Mouse (Mus musculus): ENCODE data around the gene Spg11. TPM values are rescaled to one million over a fixed set of nuclear protein-coding genes. Genes with fewer than 3 reads are reported as not detected.
"Not testable (repeated sequence)": the region's sequence is repeated elsewhere in the genome, so short reads cannot be mapped to it uniquely, and the experiment has no call there.

Gene Spg11
- polyA plus RNA-seq, 1 experiment from 2014 or later: 7.3 TPM

DNA sequence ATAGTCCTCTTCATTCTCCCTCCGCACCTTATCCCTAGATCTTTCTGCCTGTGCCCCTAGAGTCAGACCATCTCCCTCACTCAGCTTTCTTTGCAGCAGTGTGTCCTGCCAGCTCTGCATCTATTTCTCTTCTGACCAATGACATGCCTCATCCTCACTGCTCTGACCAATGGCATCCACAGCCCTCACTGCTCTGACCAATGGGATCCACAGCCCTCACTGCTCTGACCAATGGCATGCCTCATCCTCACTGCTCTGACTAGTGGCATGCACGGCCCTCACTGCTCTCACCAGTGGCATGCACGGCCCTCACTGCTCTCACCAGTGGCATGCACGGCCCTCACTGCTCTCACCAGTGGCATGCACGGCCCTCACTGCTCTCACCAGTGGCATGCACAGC, 20.5 kb downstream of the Spg11 start:
- H3K9ac ChIP-seq (ENCODE audit: low read depth, low read length); ATAC-seq; H3K27ac ChIP-seq (ENCODE audit: low read length); H3K9me3 ChIP-seq (replicated peaks; ENCODE audit: control insufficient read depth, low read length, poor library complexity, severe bottlenecking); H3K4me3 ChIP-seq (ENCODE audit: low read depth, low read length); H3K4me1 ChIP-seq (ENCODE audit: control insufficient read depth, insufficient read depth, low read length); H3K4me2 ChIP-seq (ENCODE audit: low read length); H3K27me3 ChIP-seq (ENCODE audit: control insufficient read depth, insufficient read depth, low read depth, low read length): not testable (repeated sequence)
- peaks cover 33% of the 10 kb centered on the region for H3K36me3 ChIP-seq (ENCODE audit: control insufficient read depth, insufficient read depth, low read length)
- WGBS: 81% methylated on average over 5 of the region's 5 CpGs

GRCm38 (mm10) chr2:122093844-122094243, 24.3 kb downstream of the Spg11 start:
- no peak overlapping the region for H3K4me3 ChIP-seq (ENCODE audit: low read depth, low read length)
- H3K9me3 ChIP-seq (replicated peaks; ENCODE audit: control insufficient read depth, low read length, poor library complexity, severe bottlenecking): no peaks in the 10 kb centered on the region
- H3K36me3 ChIP-seq (ENCODE audit: control insufficient read depth, insufficient read depth, low read length): peaks cover 41% of the 10 kb centered on the region
- 92% methylated on average over 4 of the region's 4 CpGs for WGBS
- no peak overlapping the region for H3K9ac ChIP-seq (ENCODE audit: low read depth, low read length)
- H3K27ac ChIP-seq (ENCODE audit: low read length): no peak overlapping the region
- H3K4me2 ChIP-seq (ENCODE audit: low read length): no peak overlapping the region
- ATAC-seq: no peak
- no peaks in the 10 kb centered on the region for H3K27me3 ChIP-seq (ENCODE audit: control insufficient read depth, insufficient read depth, low read depth, low read length)
- no peaks in the 10 kb centered on the region for H3K4me1 ChIP-seq (ENCODE audit: control insufficient read depth, insufficient read depth, low read length)

DNA sequence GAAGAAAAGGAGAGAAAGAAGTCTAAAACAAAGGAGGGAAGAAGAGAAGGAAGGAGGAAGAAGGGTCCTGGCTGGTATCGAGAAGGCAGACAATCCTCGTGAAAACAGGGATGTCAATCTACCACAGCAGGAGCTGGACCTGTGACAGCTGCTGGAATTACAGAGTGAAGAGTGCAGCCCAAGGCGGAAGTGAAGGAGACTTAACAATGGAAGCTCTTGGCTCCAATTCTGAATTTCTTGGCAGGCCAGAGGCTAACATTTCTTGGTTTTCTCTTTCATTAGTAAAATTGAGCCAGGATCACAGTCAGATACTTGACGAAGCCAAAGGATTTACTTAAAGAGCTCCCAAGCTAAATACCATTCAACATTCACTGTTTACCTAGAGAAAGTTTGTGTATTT, 31.7 kb downstream of the Spg11 start:
- 65% methylated on average over 4 of the region's 4 CpGs for WGBS
- Histone ChIP-seq H3K27ac (ENCODE audit: low read length) (no peak overlapping the region), H3K9ac (ENCODE audit: low read depth, low read length) (no peak overlapping the region), H3K4me1 (ENCODE audit: control insufficient read depth, insufficient read depth, low read length) (no peaks in the 10 kb centered on the region), H3K9me3 (replicated peaks; ENCODE audit: control insufficient read depth, low read length, poor library complexity, severe bottlenecking) (no peaks in the 10 kb centered on the region), H3K36me3 (ENCODE audit: control insufficient read depth, insufficient read depth, low read length) (peaks cover 37% of the 10 kb centered on the region), H3K4me2 (ENCODE audit: low read length) (no peak overlapping the region), H3K27me3 (ENCODE audit: control insufficient read depth, insufficient read depth, low read depth, low read length) (no peaks in the 10 kb centered on the region), H3K4me3 (ENCODE audit: low read depth, low read length) (no peak overlapping the region)
- ATAC-seq: no peak

- Histone ChIP-seq H3K27me3 (ENCODE audit: control insufficient read depth, insufficient read depth, low read depth, low read length) (no peaks in the 10 kb centered on the region), H3K36me3 (ENCODE audit: control insufficient read depth, insufficient read depth, low read length) (peaks cover 32% of the 10 kb centered on the region), H3K27ac (ENCODE audit: low read length) (no peak overlapping the region), H3K9ac (ENCODE audit: low read depth, low read length) (no peak overlapping the region), H3K4me2 (ENCODE audit: low read length) (no peak overlapping the region), H3K4me3 (ENCODE audit: low read depth, low read length) (no peak overlapping the region), H3K9me3 (replicated peaks; ENCODE audit: control insufficient read depth, low read length, poor library complexity, severe bottlenecking) (no peaks in the 10 kb centered on the region), H3K4me1 (ENCODE audit: control insufficient read depth, insufficient read depth, low read length) (no peaks in the 10 kb centered on the region)
- WGBS: 49% methylated on average over 7 of the region's 7 CpGs
- ATAC-seq: no peak
Measured at GRCm38 (mm10) chr2:122081728-122082456, 36.3 kb downstream of the Spg11 start.

DNA sequence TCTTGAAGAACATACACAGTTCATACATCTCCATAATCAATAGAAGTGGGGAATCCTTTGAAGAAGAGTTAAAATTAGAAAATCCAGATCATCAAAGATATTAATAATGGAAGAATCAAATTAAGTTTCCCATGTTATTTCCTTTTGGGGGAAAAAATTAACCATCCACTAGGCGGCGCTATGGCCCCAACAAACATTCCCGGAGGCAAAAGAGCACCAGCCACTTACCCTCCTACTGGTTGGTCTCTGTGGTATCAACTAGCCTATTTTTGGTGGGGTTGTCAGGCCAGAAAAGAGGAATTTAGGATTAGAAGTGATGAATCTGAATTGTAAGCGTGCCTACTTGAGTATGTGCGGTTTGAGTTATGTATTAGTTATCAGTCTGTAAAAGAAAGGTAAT, 48.3 kb downstream of the Spg11 start:
- H3K27me3 ChIP-seq (ENCODE audit: control insufficient read depth, insufficient read depth, low read depth, low read length): no peaks in the 10 kb centered on the region
- H3K4me2 ChIP-seq (ENCODE audit: low read length): no peak overlapping the region
- no peak overlapping the region for H3K9ac ChIP-seq (ENCODE audit: low read depth, low read length)
- WGBS: 40% methylated on average over 5 of the region's 5 CpGs
- ATAC-seq: no peak
- no peaks in the 10 kb centered on the region for H3K4me1 ChIP-seq (ENCODE audit: control insufficient read depth, insufficient read depth, low read length)
- no peak overlapping the region for H3K27ac ChIP-seq (ENCODE audit: low read length)
- no peak overlapping the region for H3K4me3 ChIP-seq (ENCODE audit: low read depth, low read length)
- peaks cover 7% of the 10 kb centered on the region for H3K36me3 ChIP-seq (ENCODE audit: control insufficient read depth, insufficient read depth, low read length)
- H3K9me3 ChIP-seq (replicated peaks; ENCODE audit: control insufficient read depth, low read length, poor library complexity, severe bottlenecking): no peaks in the 10 kb centered on the region

DNA sequence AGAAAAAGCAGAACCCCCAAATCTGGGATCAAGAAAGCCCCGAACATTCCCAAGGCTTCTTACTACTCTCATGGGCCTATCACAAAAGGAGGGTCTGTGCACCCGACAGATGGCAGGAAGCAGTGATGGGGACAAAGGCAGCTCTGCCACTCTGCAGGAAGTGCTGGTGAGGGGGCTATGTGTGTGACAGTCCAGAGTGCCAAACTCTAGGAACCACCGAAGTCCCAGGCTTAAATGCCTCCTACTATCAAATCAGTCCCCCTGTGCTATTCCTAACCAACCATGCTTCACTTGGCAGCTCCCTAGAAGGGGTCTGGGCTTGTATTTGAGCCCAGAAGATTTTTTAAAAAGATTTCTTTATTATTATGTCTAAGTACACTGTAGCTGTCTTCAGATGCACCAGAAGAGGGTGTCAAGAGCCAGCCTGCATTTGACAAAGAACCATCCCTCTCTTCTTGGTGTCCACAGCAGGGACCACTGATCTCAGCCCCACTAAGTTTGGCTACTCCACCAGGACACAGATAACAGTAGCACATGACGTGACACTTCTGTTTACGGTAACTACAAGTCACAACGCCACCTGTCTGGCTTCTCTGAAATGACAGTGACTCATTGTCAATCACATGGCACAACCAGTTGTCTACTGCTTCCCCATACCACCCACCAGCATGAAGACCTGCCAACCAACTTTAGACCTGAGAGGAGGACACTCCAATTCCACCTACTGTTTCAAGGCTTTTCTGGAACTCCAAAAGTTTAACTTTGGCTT, 48.9 kb downstream of the Spg11 start:
- Histone ChIP-seq H3K27me3 (ENCODE audit: control insufficient read depth, insufficient read depth, low read depth, low read length) (no peaks in the 10 kb centered on the region), H3K27ac (ENCODE audit: low read length) (no peak overlapping the region), H3K4me3 (ENCODE audit: low read depth, low read length) (no peak overlapping the region), H3K4me1 (ENCODE audit: control insufficient read depth, insufficient read depth, low read length) (no peaks in the 10 kb centered on the region), H3K9ac (ENCODE audit: low read depth, low read length) (no peak overlapping the region), H3K4me2 (ENCODE audit: low read length) (no peak overlapping the region), H3K9me3 (replicated peaks; ENCODE audit: control insufficient read depth, low read length, poor library complexity, severe bottlenecking) (no peaks in the 10 kb centered on the region), H3K36me3 (ENCODE audit: control insufficient read depth, insufficient read depth, low read length) (peaks cover 12% of the 10 kb centered on the region)
- no peak for ATAC-seq
- WGBS: 88% methylated on average over 6 of the region's 6 CpGs

- H3K4me1 ChIP-seq (ENCODE audit: control insufficient read depth, insufficient read depth, low read length): no peaks in the 10 kb centered on the region
- no peak for ATAC-seq
- no peaks in the 10 kb centered on the region for H3K27me3 ChIP-seq (ENCODE audit: control insufficient read depth, insufficient read depth, low read depth, low read length)
- H3K9ac ChIP-seq (ENCODE audit: low read depth, low read length): no peak overlapping the region
- peaks cover 13% of the 10 kb centered on the region for H3K36me3 ChIP-seq (ENCODE audit: control insufficient read depth, insufficient read depth, low read length)
- 86% methylated on average over 8 of the region's 8 CpGs for WGBS
- no peak overlapping the region for H3K27ac ChIP-seq (ENCODE audit: low read length)
- no peak overlapping the region for H3K4me3 ChIP-seq (ENCODE audit: low read depth, low read length)
- H3K9me3 ChIP-seq (replicated peaks; ENCODE audit: control insufficient read depth, low read length, poor library complexity, severe bottlenecking): no peaks in the 10 kb centered on the region
- H3K4me2 ChIP-seq (ENCODE audit: low read length): no peak overlapping the region
Measured at GRCm38 (mm10) chr2:122066241-122066640, 51.9 kb downstream of the Spg11 start.

- Histone ChIP-seq H3K4me1 (ENCODE audit: control insufficient read depth, insufficient read depth, low read length) (no peaks in the 10 kb centered on the region), H3K9me3 (replicated peaks; ENCODE audit: control insufficient read depth, low read length, poor library complexity, severe bottlenecking) (no peaks in the 10 kb centered on the region), H3K4me2 (ENCODE audit: low read length) (no peak overlapping the region), H3K4me3 (ENCODE audit: low read depth, low read length) (no peak overlapping the region), H3K27me3 (ENCODE audit: control insufficient read depth, insufficient read depth, low read depth, low read length) (no peaks in the 10 kb centered on the region), H3K27ac (ENCODE audit: low read length) (no peak overlapping the region), H3K9ac (ENCODE audit: low read depth, low read length) (no peak overlapping the region), H3K36me3 (ENCODE audit: control insufficient read depth, insufficient read depth, low read length) (peaks cover 13% of the 10 kb centered on the region)
- no peak for ATAC-seq
- WGBS: 51% methylated on average over 14 of the region's 14 CpGs
Measured at GRCm38 (mm10) chr2:122065200-122065969, 52.8 kb downstream of the Spg11 start.

All from midbrain, embryonic 16.5 days (tissue).